Mouse (Mus musculus): ENCODE measurements at regions not wholly inside any gene's neighbourhood (a gene's known extent, or its start where the extent isn't known, plus 50 kb on each side); places are given as distances from the start of the nearest gene placed in this dataset.
A peak's percentile ranks its signal among the peaks of the same experiment; 100 is the strongest.
"Not testable (repeated sequence)": the region's sequence is repeated elsewhere in the genome, so short reads cannot be mapped to it uniquely, and the experiment has no call there.

- Histone ChIP-seq H3K4me3 (ENCODE audit: control insufficient read depth, low read depth, low read length) (no peak overlapping the region), H3K4me1 (ENCODE audit: control insufficient read depth, insufficient read depth, low read length) (no peaks in the 10 kb centered on the region), H3K27me3 (ENCODE audit: control insufficient read depth, insufficient read depth, low read length) (no peaks in the 10 kb centered on the region), H3K27ac (ENCODE audit: control insufficient read depth, insufficient read depth, low read depth, low read length) (no peak overlapping the region), H3K36me3 (ENCODE audit: control insufficient read depth, insufficient read depth, low read length) (no peaks in the 10 kb centered on the region)
- no peak for TF ChIP-seq POLR2A (IDR thresholded peaks at IDR 0.05; ENCODE audit: control insufficient read depth, low read depth, low read length)
- TF ChIP-seq CTCF (IDR thresholded peaks at IDR 0.05; ENCODE audit: control insufficient read depth, insufficient read depth, insufficient replicate concordance, low read depth, low read length) = no peak
These were observed 138.2 kb upstream of the Trim24 start for GRCm38 (mm10) chr6:37732385-37732784.

- Histone ChIP-seq H3K27me3 (ENCODE audit: control insufficient read depth, insufficient read depth, low read length) (no peaks in the 10 kb centered on the region), H3K27ac (ENCODE audit: control insufficient read depth, insufficient read depth, low read depth, low read length) (no peak overlapping the region), H3K36me3 (ENCODE audit: control insufficient read depth, insufficient read depth, low read length) (no peaks in the 10 kb centered on the region), H3K4me1 (ENCODE audit: control insufficient read depth, insufficient read depth, low read length) (no peaks in the 10 kb centered on the region), H3K4me3 (ENCODE audit: control insufficient read depth, low read depth, low read length) (no peak overlapping the region)
- TF ChIP-seq CTCF (IDR thresholded peaks at IDR 0.05; ENCODE audit: control insufficient read depth, insufficient read depth, insufficient replicate concordance, low read depth, low read length) (no peak), POLR2A (IDR thresholded peaks at IDR 0.05; ENCODE audit: control insufficient read depth, low read depth, low read length) (no peak)
These were observed 135.2 kb upstream of the Trim24 start for GRCm38 (mm10) chr6:37735288-37735961.

GRCm38 (mm10) chr6:37735962-37736297, 134.7 kb upstream of the Trim24 start:
- no peak overlapping the region for H3K4me3 ChIP-seq (ENCODE audit: control insufficient read depth, low read depth, low read length)
- H3K27me3 ChIP-seq (ENCODE audit: control insufficient read depth, insufficient read depth, low read length) = no peaks in the 10 kb centered on the region
- no peaks in the 10 kb centered on the region for H3K4me1 ChIP-seq (ENCODE audit: control insufficient read depth, insufficient read depth, low read length)
- no peak overlapping the region for H3K27ac ChIP-seq (ENCODE audit: control insufficient read depth, insufficient read depth, low read depth, low read length)
- TF ChIP-seq POLR2A (IDR thresholded peaks at IDR 0.05; ENCODE audit: control insufficient read depth, low read depth, low read length) (no peak), CTCF (IDR thresholded peaks at IDR 0.05; ENCODE audit: control insufficient read depth, insufficient read depth, insufficient replicate concordance, low read depth, low read length) (no peak)
- no peaks in the 10 kb centered on the region for H3K36me3 ChIP-seq (ENCODE audit: control insufficient read depth, insufficient read depth, low read length)

- Histone ChIP-seq H3K36me3 (ENCODE audit: control insufficient read depth, insufficient read depth, low read length) (no peaks in the 10 kb centered on the region), H3K4me1 (ENCODE audit: control insufficient read depth, insufficient read depth, low read length) (peaks cover 8% of the 10 kb centered on the region), H3K27me3 (ENCODE audit: control insufficient read depth, insufficient read depth, low read length) (no peaks in the 10 kb centered on the region), H3K4me3 (ENCODE audit: control insufficient read depth, low read depth, low read length) (no peak overlapping the region), H3K27ac (ENCODE audit: control insufficient read depth, insufficient read depth, low read depth, low read length) (no peak overlapping the region)
- TF ChIP-seq CTCF (IDR thresholded peaks at IDR 0.05; ENCODE audit: control insufficient read depth, insufficient read depth, insufficient replicate concordance, low read depth, low read length) (no peak), POLR2A (IDR thresholded peaks at IDR 0.05; ENCODE audit: control insufficient read depth, low read depth, low read length) (no peak)
These were observed 129.4 kb upstream of the Trim24 start for GRCm38 (mm10) chr6:37740982-37741889.

DNA sequence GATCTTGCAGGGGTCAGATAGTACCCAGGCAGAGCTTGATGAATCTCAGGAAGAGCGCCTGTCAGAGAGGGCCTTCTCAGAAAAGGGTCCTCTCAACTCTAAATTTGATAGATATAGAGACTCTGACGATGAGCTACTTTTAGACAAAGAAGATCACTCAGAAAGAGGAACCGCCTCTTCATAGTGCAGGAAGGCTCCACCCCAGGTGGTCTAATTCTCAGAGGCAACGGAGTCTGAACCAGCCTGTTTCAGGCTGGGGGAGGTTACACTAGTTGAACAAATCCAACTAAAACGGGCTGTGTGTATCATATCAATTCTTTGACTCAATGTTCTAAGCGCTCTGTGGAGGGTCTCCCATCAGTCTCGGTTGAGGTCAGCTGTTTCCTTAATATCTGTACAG, 128.7 kb upstream of the Trim24 start:
- H3K36me3 ChIP-seq (ENCODE audit: control insufficient read depth, insufficient read depth, low read length); H3K27me3 ChIP-seq (ENCODE audit: control insufficient read depth, insufficient read depth, low read length); H3K27ac ChIP-seq (ENCODE audit: control insufficient read depth, insufficient read depth, low read depth, low read length); H3K4me1 ChIP-seq (ENCODE audit: control insufficient read depth, insufficient read depth, low read length); H3K4me3 ChIP-seq (ENCODE audit: control insufficient read depth, low read depth, low read length): not testable (repeated sequence)

DNA sequence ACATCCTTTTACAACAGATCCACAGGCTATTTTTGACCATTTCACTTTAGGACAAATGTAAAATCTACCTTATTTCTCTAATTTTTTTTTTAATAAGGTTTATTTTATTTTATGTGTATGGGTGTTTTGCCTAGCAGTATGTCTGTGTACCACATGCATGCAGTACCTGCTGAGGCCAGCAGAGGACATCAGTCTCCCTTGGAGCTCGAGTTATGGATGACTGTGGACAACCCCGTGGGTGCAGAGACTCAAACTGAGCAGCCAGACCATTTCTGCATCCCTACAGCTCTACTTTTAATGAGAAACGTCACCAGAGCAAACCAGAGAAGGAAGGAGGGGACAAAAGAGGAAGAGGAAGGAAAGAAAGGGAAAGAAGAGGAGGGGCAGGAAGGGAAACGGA, 125.9 kb upstream of the Trim24 start:
- Histone ChIP-seq H3K36me3 (ENCODE audit: control insufficient read depth, insufficient read depth, low read length) (no peaks in the 10 kb centered on the region), H3K4me1 (ENCODE audit: control insufficient read depth, insufficient read depth, low read length) (peaks cover 8% of the 10 kb centered on the region), H3K27me3 (ENCODE audit: control insufficient read depth, insufficient read depth, low read length) (no peaks in the 10 kb centered on the region), H3K4me3 (ENCODE audit: control insufficient read depth, low read depth, low read length) (no peak overlapping the region), H3K27ac (ENCODE audit: control insufficient read depth, insufficient read depth, low read depth, low read length) (no peak overlapping the region)
- TF ChIP-seq CTCF (IDR thresholded peaks at IDR 0.05; ENCODE audit: control insufficient read depth, insufficient read depth, insufficient replicate concordance, low read depth, low read length) (peak; percentile 76; the same call in 1 of the 2 replicates), POLR2A (IDR thresholded peaks at IDR 0.05; ENCODE audit: control insufficient read depth, low read depth, low read length) (no peak)

DNA sequence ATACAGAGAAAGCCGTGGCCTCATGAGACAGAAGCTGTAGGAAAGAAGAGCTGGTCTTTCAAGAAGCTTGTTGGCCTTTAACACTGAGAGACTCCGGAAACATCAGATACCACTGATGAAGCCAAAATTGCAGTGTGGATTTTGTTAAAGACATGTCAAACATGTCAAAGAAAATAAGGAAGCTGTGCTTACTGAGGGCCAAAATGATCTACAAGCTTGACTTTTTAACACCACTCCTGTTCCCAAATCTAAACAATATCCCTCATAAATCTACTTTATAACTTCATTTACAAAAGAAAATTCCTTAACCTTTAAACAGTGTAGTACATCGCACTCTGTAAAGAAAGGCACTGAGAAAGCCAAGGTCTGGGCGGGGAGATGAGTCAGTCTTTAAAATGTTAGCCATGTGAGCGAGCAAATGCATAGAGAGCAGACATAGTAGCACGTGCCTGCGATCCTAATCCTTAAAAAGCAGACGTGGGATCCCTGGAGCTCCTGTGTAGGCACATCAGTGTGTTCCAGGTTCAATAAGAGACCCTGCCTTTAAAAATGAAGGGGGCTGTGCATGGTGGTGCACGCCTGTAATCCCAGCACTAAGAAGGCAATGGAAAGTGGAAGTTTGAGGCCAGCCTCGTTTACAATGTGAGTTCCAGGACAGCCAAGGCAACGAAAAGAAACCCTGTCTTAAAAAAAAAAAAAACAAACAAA, 125.1 kb upstream of the Trim24 start:
- no peaks in the 10 kb centered on the region for H3K27me3 ChIP-seq (ENCODE audit: control insufficient read depth, insufficient read depth, low read length)
- TF ChIP-seq CTCF (IDR thresholded peaks at IDR 0.05; ENCODE audit: control insufficient read depth, insufficient read depth, insufficient replicate concordance, low read depth, low read length) = no peak
- TF ChIP-seq POLR2A (IDR thresholded peaks at IDR 0.05; ENCODE audit: control insufficient read depth, low read depth, low read length) = no peak
- no peaks in the 10 kb centered on the region for H3K36me3 ChIP-seq (ENCODE audit: control insufficient read depth, insufficient read depth, low read length)
- H3K4me1 ChIP-seq (ENCODE audit: control insufficient read depth, insufficient read depth, low read length) = peaks cover 8% of the 10 kb centered on the region
- no peak overlapping the region for H3K27ac ChIP-seq (ENCODE audit: control insufficient read depth, insufficient read depth, low read depth, low read length)
- no peak overlapping the region for H3K4me3 ChIP-seq (ENCODE audit: control insufficient read depth, low read depth, low read length)

GRCm38 (mm10) chr6:37747793-37748192, 122.8 kb upstream of the Trim24 start:
- not testable (repeated sequence) for H3K4me1 ChIP-seq (ENCODE audit: control insufficient read depth, insufficient read depth, low read length)

More at GRCm38 (mm10) chr6:37747793-37748192, 122.8 kb upstream of the Trim24 start:
- not testable (repeated sequence) for H3K27ac ChIP-seq (ENCODE audit: control insufficient read depth, insufficient read depth, low read depth, low read length); H3K36me3 ChIP-seq (ENCODE audit: control insufficient read depth, insufficient read depth, low read length); H3K27me3 ChIP-seq (ENCODE audit: control insufficient read depth, insufficient read depth, low read length); H3K4me3 ChIP-seq (ENCODE audit: control insufficient read depth, low read depth, low read length)
